Mouse (Mus musculus) liver, embryonic 14.5 days (tissue): Measurements from ENCODE around the gene Sec1. TPM values are rescaled to one million over a fixed set of nuclear protein-coding genes. Genes with fewer than 3 reads are reported as not detected.

Experiments
- ATAC-seq: fragments of 200-750 bp; cut with Nextera tagmentation; 2 replicates; pipeline ENCODE4 v1.8.0; 2017; ENCODE audit warnings: moderate number of reproducible peaks, mild to moderate bottlenecking, moderate library complexity; ENCODE audit not compliant: insufficient read depth
- DNase-seq, 3 experiments: peaks; one replicate each; pipeline ENCODE4 v3.0.0-alpha.2; 2012 to 2013; ENCODE audit warnings: low read depth in 3 of 3, low spot score in 3 of 3
- H3K27ac ChIP-seq: fragments of 300-500 bp; sonication (generic); 2 replicates; pipeline ENCODE4 v1.5.1; 2014; ENCODE audit warnings: moderate library complexity, mild to moderate bottlenecking, control low read depth, inconsistent platforms
- H3K27me3 ChIP-seq: fragments of 300-500 bp; sonication (generic); 2 replicates; pipeline ENCODE4 v1.6.1; 2014; ENCODE audit warnings: mild to moderate bottlenecking, low read length, moderate library complexity; ENCODE audit not compliant: control insufficient read depth, insufficient read depth
- H3K36me3 ChIP-seq: fragments of 300-500 bp; sonication (generic); replicated peaks from 2 replicates; pipeline ENCODE4 v1.6.1; 2014; ENCODE audit warnings: low read depth; ENCODE audit not compliant: control insufficient read depth, insufficient read depth
- H3K4me1 ChIP-seq, 2 experiments: fragments of 200-500 bp in 1 of 2; fragments of 300-500 bp in 1 of 2; sonication (generic) in 1 of 2; replicated peaks; 2 replicates each; pipeline ENCODE4 v1.6.1; 2012 to 2014; ENCODE audit warnings: antibody characterized with exemption in 1 of 2, inconsistent platforms in 1 of 2, low read length in 1 of 2; ENCODE audit not compliant: control insufficient read depth in 2 of 2, insufficient read depth in 2 of 2
- H3K4me2 ChIP-seq: fragments of 300-500 bp; sonication (generic); 2 replicates; pipeline ENCODE4 v1.6.1; 2014; ENCODE audit warnings: low read depth, mild to moderate bottlenecking, control low read depth, moderate library complexity
- H3K4me3 ChIP-seq, 2 experiments: fragments of 200-500 bp in 1 of 2; fragments of 300-500 bp in 1 of 2; sonication (generic) in 1 of 2; 2 replicates each; pipeline ENCODE4 v1.5.1; 2012 to 2014; ENCODE audit warnings: low read depth in 2 of 2, low read length in 2 of 2, mild to moderate bottlenecking in 2 of 2, control low read depth in 1 of 2, inconsistent platforms in 1 of 2, moderate library complexity in 1 of 2; ENCODE audit not compliant: insufficient read depth in 1 of 2
- H3K9ac ChIP-seq: fragments of 300-500 bp; sonication (generic); replicated peaks from 2 replicates; pipeline ENCODE4 v1.6.1; 2014; ENCODE audit warnings: mild to moderate bottlenecking, control low read depth, moderate library complexity
- H3K9me3 ChIP-seq: fragments of 300-500 bp; sonication (generic); 2 replicates; pipeline ENCODE4 v1.6.1; 2016; ENCODE audit warnings: low read length, mixed read lengths; ENCODE audit not compliant: control insufficient read depth
- CTCF ChIP-seq: IDR thresholded peaks from 2 replicates; pipeline ENCODE4 v1.5.1; 2016; ENCODE audit warnings: antibody characterized with exemption, low read depth, control low read depth
- EP300 ChIP-seq: IDR thresholded peaks from 2 replicates; pipeline ENCODE4 v1.6.1; 2016; ENCODE audit warnings: antibody characterized with exemption, low read depth
- WGBS: fragments of 180-500 bp; shearing (Covaris S2); extraction: QIAGEN DNeasy Blood & Tissue Kit; methylation state at CpG from one replicate; pipeline ENCODE4 v1.1.7; 2014; ENCODE audit not compliant: insufficient replicate concordance; 5-methylcytosine and 5-hydroxymethylcytosine counted together
- polyA plus RNA-seq, 2 experiments: library from polyadenylated mRNA; depleted of rRNA in 1 of 2; stranded (reverse) in 1 of 2; unstranded in 1 of 2; fragments of >200 nt; fragmentation: Nextera tagmentation in 1 of 2; extraction: Ambion mirVana in 1 of 2; gene quantifications; 2 replicates each; pipeline versions ENCODE4 v1.2.1 to v1.2.3; 2012 to 2014

The Sec1 gene
- polyA plus RNA-seq, 2 experiments, result 0.02 TPM; not detected in 1

DNA sequence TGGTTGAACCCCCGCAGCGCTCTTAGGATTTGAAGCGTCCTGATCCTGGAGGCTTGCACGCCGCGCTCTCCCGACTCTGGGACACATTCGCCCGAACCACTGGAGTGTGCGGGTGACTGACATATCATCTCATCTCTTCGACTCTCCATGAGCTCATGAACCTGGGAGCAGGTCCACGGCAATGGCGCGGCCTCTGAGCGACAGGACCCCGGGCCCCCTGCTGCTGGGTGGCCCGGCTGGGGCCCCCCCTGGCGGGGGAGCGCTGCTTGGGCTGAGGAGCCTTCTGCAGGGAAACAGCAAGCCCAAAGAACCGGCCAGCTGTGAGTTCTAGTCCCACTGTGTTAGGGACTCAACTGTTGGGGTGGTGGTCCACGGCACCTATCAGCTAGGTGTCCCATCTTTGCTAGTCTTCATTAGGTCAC lies 11.3 kb upstream of the Sec1 start:
- peak overlapping the region; percentile 43 to 46 for H3K4me3 ChIP-seq
- peak overlapping the region; percentile 78 for H3K4me2 ChIP-seq
- DNase-seq (no peak), ATAC-seq (no peak)
- H3K9me3 ChIP-seq, result no peaks in the 10 kb centered on the region
- H3K36me3 ChIP-seq, result peaks cover under 1% of the 10 kb centered on the region; the same call in 1 of the 2 replicates
- TF ChIP-seq CTCF (no peak), EP300 (no peak)
- no peak overlapping the region for H3K27ac ChIP-seq
- H3K27me3 ChIP-seq, result peaks cover 10% of the 10 kb centered on the region
- no peak overlapping the region for H3K9ac ChIP-seq
- under 1% methylated on average over 21 of the region's 21 CpGs for WGBS
- H3K4me1 ChIP-seq, result peaks cover 29 to 32% of the 10 kb centered on the region in 2 experiments

- Histone ChIP-seq H3K36me3 (no peaks in the 10 kb centered on the region), H3K9me3 (no peaks in the 10 kb centered on the region), H3K27ac (peak within 1 kb of the TSS; percentile 9; the same call in 1 of the 2 replicates), H3K27me3 (peaks cover 16% of the 10 kb centered on the region), H3K4me3 (peak within 1 kb of the TSS; percentile 48 to 63), H3K9ac (peak within 1 kb of the TSS; percentile 41), H3K4me2 (peak within 1 kb of the TSS; percentile 78), H3K4me1 (peaks cover 29 to 32% of the 10 kb centered on the region in 2 experiments)
- 0 out of 2 replicates have a peak, but pooled peaks have one; percentile 6 for TF ChIP-seq EP300
- no peak for TF ChIP-seq CTCF
- DNase-seq (peak; percentile 93 to 94 (median 94)), ATAC-seq (peak; percentile 82)
- WGBS, result under 1% methylated on average over 36 of the region's 36 CpGs
These were observed 10.7 kb upstream of the Sec1 start, which contains the start of gene Dbp for GRCm38 (mm10) chr7:45704730-45705442. Gene Dbp (plus strand): TSS chr7:45705088.

DNA sequence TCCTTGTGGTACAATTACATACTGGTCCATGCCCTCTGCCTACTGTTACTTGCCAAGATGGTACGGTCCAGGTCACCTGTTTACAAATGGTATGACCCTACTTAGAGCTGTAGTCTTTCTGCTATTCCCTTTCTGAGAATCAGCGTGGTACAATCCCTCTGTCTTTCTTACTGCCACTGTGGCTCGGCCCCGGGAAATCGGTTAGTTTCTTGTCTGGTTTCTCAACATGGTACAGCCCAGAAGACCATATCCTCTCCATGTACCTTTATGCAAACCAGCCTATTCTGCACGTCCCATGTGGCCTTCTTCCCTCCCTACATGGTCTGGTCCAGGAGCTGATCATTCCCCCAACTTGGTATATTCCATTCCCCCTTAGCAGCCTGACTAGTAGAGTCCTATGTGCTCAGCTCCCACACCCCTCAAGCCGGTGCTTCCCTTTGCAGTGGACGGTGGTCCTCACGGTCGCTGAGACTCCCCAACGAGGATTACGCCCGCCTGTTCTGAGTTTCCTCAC lies 9.9 kb upstream of the Sec1 start:
- WGBS, result under 1% methylated on average over 13 of the region's 13 CpGs
- Histone ChIP-seq H3K9me3 (no peaks in the 10 kb centered on the region), H3K4me2 (peak overlapping the region; percentile 78), H3K4me1 (peaks cover 29 to 32% of the 10 kb centered on the region in 2 experiments), H3K36me3 (no peaks in the 10 kb centered on the region), H3K27ac (peak overlapping the region; percentile 9; the same call in 1 of the 2 replicates), H3K9ac (peak overlapping the region; percentile 41), H3K4me3 (peak overlapping the region; percentile 42 to 48), H3K27me3 (peaks cover 24% of the 10 kb centered on the region)
- no peak for TF ChIP-seq CTCF
- no peak for TF ChIP-seq EP300
- ATAC-seq (peak; percentile 55), DNase-seq (peak in 1 of 3 experiments; percentile 66)

GRCm38 (mm10) chr7:45703521-45704033 lies 9.4 kb upstream of the Sec1 start:
- no peaks in the 10 kb centered on the region for H3K9me3 ChIP-seq
- ATAC-seq (no peak), DNase-seq (no peak)
- peak overlapping the region; percentile 78 for H3K4me2 ChIP-seq
- TF ChIP-seq EP300, result no peak
- no peak for TF ChIP-seq CTCF
- peaks cover 29 to 32% of the 10 kb centered on the region in 2 experiments for H3K4me1 ChIP-seq
- peaks cover 27% of the 10 kb centered on the region for H3K27me3 ChIP-seq
- H3K9ac ChIP-seq, result no peak overlapping the region; the same call in 1 of the 2 replicates
- H3K27ac ChIP-seq, result no peak overlapping the region
- H3K36me3 ChIP-seq, result no peaks in the 10 kb centered on the region
- no peak overlapping the region; a peak in 1 of 4 replicates for H3K4me3 ChIP-seq
- 56% methylated on average over 12 of the region's 12 CpGs for WGBS
